Mouse (Mus musculus) adrenal gland, adult 8-10 months (tissue): ENCODE results near the gene Lrrc74a. TPM values are rescaled to one million over a fixed set of nuclear protein-coding genes. Genes with fewer than 3 reads are reported as not detected.

Experiments
- DNase-seq: peaks from one replicate; pipeline ENCODE4 v3.0.0; 2022
- total RNA-seq, 4 experiments: library from RNA; stranded (reverse); gene quantifications; 2 replicates each; pipeline ENCODE4 v1.2.4; 2022

The Lrrc74a gene
- not detected for total RNA-seq

DNA sequence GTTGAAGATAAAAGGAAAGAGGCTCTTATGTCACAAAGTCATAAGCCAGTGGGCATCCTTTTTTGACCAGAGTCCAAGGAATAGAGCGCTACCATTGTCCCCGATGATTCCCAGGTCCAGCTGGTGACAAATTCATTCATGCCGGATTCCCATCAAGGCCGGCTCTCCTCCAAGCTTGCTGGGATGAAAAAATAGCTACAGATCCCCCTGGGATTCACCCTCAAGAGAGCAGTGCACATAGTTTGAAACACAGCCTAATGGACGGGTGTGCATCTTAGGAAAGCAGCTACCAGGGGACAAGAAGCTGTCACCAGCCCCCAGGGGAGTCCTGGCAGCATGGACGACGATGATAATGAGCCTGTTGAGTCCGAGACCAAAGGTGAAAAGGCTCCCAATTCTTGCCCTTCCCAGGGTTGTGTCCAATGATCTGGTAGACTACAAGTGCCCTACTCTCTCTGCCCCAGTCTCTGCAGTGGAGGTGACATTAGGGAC is at the start of gene Lrrc74a:
Lrrc74a (plus strand) TSS at position 51 of the 492 bp plus-strand sequence.
- no peak for DNase-seq

DNA sequence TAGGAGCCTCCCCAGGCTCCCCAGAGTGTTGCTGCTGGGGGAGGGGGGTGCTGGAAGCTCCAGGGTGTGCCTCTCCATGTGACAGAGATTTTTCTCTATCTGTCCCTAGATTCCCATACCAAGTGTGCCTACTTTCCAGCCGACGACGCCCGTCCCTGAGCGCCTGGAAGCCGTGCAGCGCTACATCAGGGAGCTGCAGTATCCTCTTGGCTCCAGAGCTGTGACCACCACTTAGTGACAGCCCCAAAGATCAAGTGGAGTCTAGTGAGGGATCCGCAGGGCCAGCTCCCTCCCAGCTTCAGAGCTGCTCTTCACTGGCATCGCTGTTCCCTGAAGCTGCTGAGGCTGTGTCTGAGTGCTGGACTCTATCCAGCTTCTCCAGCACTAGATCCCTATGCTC is 48.9 kb upstream of the Lrrc74a start:
- no peak for DNase-seq

DNA sequence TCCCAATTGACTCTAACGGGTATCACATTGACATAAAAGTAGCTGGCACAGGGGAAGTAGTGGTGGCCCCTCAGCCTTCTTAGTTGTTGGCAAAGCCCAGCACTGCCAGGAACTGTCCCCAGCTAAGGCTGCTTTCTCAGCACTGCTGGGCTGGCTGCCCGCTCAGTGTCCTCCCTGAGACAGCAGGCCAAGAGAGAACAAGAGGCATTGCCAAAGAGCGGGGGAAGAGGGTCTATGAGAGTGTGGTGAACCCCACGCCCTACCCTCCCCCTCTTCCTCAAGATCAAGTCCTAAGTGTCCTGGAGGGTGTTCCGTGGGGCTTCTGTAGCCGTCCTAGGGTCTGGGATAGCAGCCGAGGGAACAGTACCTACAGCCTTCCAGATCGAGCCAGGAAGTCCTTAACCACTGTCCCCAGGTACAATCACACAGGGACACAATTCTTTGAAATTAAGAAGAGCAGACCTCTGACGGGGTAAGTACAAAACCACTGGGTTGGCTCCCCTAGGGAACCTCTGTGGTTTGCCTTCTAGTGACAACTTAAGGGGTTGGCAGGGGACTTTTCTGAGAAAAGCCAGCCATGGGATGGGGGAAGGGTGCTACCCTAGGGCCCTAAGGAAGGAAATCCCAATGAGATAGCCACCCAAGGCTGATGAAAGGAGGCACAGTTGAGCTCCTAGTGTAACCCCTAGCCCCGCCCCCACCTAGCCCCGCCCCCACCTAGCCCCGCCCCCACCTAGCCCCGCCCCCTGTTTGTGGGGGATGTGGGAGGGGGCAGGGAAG is 47.4 kb upstream of the Lrrc74a start:
- no peak for DNase-seq

DNA sequence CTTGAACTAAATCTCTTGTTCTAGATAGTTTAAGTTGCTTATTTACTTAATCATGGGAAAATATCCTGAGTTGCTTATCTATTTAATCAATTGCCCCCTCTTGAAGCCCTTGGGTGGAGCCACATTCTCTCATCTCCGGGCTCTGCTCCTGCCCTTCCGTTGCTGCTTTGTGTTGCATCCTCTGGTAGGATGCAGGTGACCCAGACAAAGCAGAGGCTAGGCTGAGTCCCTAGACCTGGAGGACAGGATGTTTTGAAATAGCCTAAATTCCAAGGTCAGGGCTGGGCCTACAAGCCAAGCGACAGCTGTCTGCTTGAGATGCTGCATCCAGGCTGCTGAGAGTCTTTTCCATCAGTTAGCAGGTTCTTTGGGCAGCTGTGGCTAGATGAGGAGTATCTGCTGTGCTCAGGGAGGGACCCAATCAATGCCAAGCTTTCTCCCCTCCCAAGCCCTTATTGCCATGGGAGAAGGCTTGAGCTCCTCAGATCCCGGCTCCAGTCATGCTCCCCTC is 46.7 kb upstream of the Lrrc74a start:
- no peak for DNase-seq

DNA sequence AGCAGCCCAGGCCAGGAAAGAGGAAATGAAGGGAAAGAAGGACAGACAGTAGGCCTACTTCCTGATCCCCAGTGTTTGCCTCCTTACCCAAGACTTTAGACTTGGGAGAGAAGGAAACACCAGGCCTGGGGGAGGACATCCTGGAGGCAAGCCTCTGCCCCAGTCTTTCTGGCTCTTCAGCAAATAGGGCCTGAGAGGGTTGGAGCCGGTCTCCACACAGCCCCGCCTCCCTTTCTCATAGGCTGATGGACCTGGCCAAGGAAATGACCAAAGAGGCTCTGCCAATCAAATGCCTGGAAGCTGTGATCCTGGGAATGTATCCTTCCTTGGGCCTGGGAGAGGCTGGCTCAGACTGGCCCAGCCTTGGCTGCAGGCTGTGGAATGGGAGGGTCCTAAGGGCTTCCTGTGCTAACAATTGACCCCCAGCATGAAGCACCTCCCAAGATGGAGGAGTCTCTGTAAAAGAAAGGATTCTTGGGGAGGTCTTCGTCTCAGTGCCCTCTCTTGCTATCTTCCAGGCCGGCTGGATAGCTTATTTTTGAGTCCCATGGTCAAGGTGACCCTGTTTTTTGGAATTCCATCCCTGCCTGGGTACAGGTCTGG is 46.1 kb upstream of the Lrrc74a start:
- no peak for DNase-seq

DNA sequence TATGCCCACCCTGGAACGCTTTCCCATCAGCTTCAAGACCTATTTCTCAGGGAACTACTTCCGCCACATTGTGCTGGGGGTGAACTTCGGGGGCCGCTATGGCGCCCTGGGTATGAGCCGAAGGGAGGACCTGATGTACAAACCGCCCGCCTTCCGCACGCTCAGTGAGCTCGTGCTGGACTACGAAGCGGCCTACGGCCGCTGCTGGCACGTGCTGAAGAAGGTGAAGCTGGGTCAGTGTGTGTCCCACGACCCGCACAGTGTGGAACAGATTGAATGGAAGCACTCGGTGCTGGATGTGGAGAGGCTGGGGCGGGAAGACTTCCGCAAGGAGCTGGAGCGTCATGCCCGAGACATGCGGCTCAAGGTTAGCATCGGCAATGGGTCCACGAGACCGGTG is 45.3 kb upstream of the Lrrc74a start:
- DNase-seq: no peak

DNA sequence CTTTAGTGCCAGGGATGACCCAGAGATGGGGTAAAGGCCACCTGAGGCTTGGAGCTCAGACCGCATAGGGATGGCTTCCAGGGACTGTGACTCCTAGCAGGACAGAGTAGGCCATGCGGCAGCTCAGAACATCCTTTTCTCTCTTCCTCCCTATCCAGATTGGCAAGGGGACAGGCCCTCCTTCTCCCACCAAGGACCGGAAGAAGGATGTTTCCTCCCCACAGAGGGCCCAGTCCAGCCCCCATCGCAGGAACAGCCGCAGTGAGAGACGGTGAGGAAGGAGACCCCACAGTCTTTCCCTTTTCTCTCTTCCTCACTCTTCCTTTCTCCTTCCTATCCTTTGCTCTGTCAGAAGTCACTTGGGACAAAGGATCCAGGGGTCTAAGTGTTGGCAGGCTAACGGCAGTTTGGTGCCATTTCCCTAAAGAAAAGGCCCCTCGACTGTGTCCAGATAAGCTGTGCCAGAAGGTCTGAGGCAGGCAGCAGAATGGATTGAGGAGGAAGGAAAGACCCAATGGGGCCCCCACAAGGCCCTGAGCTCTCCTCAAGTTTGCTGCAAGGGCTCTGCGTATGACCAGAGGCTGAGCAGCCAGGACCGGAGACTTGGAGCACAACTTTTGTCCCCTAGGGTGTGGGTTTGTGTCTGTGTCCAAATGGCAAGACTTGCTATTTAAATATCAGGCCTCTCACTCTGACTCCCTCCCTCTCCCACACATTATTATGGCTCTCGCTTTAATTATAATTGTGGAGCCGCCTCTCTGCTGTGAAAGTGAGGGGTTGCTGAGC is 43.3 kb upstream of the Lrrc74a start:
- no peak for DNase-seq

DNA sequence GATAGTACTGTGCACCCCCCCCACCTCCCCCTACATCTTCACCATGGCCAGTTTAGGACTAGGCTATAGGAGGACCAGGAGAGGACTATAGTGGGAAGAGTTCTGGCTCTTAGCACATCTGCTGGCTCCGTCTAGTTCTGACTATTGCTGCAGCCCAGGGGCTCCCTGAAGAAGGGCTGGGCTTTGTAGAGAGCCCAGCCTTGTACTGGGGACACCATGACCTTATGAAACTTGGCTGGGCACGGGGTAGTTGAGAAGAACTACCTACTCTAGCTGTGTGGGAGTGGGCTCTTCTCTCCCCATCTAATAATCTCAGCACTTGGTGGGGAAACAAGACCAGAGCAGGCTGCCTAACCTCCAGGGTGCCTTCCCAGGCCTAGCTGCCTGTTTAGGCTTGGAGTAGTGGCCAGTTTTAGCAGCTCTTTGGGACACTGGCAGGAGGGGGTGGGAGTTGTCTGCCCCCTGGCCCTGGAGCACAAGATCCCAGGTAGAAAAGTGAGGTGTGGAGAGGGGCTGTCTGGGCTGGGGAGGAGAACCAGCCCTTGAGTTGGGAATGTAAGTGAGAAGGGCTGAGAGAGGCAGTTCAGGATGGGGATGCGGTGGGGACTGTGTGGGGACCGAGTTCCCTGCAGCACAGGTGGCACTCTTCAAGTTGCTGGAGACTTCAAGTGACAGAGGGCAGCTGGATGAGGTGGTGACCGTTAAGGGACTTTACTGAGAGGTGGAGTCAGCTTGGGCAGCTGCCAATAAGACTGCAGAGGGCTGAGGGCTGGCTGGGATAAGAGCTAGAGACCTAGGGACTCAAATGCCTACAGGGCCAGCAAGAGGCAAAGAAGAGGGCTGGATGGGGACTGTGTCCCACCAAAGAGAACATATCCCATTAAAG is 41.5 kb upstream of the Lrrc74a start:
- no peak for DNase-seq

DNA sequence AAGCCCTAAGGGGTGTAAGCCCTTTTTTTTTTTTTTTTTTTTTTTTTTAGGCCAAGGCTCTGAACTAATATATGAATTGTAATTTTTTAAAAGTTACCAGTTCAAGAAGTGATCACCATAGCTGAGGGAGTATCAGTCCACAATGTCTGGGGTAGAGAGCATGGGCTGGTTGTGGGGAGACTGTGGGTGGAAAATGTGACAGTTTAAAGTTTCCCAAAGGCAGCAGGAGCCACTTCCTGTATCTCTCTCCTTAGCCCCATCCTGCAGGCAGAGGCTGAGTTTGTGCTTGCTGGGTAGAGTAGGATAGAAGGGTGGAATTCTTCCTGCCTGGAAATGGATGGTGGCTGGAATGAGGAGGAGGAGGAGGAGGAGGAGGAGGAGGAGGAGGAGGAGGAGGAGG is 40.8 kb upstream of the Lrrc74a start:
- no peak for DNase-seq

DNA sequence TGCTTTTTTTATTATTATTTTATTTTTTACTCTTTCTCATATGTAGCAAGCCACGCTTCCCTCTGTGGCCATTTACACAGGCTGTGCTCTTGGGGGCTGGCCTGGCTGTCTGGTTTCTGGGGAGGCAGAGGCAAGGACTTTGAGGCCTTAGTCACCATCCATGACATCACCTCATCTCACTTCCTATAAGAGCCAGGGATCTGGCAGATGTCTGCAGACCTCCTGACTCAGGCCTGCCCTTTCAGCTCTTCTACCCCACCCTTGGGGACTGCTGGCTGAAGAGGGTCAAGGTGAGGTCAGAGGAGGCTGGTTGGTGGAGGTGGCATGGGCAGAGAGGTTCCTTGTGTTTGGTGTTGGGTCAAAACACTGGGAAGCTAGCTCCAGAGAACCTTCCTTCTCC is 39.7 kb upstream of the Lrrc74a start:
- no peak for DNase-seq

DNA sequence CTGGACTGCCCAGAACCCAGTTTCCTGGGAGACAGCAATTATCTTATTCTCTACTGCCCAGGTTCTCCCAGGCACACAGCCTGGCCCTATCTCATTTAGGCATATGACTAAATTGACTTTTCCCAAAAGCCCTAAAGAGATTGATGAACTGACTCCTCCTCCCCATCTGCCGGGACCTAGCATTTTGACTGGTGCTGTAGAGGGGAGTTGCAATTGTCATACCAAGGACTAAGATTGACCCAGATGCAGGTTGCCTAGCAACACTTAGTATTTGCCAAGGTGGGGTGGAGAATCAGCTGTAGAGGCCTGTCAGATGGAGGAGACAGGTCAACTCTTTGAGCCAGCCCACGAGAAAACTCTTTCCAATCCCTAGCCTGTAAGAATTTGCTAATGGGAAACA is 36.2 kb upstream of the Lrrc74a start:
- no peak for DNase-seq

DNA sequence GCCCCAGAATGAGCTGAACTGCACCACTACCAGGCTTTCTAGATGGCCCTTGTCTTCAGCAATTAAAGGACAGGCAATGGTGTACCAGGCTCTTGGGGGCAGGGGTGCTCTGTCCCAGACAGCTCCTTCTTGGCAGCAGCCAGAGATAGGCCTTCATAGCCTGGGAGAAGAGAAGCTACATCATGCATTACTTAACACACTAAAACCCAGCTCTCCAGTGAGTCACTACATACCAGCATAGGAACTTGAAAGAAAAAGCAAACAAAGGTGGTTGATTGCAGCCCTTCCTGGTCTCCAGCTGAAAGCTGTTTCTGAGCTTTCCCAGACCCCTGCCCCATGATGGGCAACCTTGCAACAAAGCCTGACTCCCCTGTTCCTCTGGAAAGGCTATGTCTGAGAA is 35.6 kb upstream of the Lrrc74a start:
- DNase-seq: no peak

DNA sequence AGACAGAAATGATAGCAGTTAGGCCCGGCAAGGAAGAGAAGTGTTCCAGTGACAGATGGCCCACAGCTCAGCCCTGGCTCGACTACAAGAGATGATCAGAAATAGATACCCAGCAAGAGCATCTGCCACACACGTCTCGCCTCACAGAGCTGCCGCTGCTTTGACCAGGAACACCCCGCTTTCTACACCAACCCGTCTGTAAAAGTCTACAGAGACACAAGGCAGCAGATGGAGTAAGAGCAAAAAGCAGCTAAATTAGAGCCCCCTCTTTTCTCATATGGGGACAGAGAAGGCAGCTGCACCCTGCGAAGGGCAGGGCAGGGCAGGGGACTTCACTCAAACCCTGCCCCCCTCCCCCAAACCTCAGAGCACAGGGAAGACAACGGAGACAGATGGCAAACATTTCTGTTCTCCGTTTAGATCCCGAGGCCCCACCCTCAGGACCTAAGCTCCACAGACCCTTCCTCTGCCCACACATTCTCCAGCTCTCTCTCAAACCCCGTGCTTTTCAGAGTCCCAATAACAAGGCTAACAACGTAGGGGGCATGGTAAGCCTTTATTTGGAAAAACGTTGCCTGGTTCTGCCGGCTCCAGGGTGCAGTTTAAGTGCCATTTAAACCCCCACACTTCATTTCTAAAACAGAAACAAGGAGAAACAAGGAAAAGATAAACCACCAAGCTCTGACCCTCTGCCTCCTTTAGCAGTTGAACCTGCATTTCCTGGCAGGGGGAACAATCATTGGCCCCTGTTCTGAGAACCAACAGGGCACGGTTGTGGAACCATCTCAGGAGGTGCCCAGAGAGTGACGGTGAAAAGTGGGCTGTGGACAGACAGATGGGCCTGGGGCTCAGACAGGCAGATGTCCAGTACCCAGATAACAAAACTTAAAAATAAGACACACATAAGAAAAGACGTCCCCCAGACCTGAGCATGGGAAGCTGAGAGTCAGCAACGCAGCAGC is 33.9 kb upstream of the Lrrc74a start:
- DNase-seq: no peak

DNA sequence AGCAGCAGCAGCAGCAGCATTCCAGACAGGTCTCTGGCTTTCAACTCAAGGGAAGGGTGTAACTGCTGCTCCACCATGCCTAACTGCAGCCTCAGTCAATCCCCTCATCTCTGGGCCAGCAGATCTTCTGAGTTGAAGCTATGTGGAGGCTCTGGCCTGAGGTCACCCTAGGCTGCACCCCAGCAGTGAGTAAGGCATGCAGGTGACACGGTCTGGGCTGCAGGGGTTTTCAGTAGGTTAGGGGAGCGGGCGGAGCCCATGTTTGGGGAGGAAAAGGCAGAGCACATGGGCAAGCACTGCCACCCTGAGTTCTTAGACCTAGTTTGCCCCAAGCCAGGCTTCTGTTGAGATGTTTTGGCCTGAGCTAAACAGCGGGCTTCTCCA is 33.2 kb upstream of the Lrrc74a start:
- no peak for DNase-seq

DNA sequence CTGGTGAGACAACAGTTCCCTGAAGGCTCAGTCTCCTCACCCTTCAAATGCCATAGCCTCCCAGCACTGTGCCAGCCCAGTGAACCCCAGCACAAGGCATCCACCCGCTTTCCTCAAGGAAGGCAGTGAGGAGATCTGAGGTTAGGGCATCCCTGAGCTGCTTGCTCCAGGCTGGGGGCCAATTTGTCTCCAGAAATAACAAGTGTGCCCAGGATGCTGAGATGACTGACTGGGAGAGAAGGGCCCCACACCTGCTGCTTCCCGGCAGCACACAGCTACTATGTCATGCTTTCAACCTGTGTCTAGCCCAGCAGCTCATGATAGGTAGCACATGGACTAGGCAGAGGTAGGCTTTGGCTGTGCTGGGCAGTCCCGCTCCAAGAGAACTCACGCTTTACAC is 32.7 kb upstream of the Lrrc74a start:
- DNase-seq: no peak

DNA sequence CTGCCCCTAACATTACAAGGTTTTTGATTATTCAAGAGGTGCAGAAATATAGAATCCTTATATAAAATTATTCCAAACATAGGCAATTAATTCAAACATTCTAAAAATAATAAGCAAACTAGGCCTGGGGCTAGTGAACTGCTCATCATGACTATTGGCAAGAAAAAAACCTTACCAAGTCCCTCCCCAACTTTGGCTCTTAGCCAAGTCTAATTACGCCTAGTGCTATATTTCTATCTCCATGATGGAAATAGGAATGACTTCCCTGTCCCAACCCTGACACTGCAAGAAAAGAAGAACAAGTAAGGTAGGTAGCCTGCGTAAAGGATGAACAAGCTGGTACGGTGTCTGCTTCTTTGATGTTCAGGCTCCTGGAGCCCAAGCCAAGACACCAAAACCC is 31.5 kb upstream of the Lrrc74a start:
- no peak for DNase-seq

DNA sequence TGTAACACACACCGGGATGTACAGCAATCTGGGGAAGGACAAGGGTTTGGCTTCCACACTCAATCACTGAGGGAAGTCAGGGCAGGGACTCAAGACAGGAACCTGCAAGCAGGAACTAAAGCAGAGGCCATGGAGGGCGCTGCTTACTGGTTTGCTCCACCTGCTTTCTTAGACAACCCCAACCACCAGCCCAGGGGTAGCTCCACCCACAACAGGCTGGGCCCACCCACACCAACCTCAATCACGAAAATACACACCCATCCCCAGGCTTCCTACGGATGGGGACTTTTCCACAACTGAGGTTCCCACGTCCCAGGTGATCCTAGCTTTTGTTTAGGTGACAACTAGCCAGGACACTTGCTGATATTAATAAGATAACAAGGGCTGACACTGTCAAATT is 28.3 kb upstream of the Lrrc74a start:
- no peak for DNase-seq

DNA sequence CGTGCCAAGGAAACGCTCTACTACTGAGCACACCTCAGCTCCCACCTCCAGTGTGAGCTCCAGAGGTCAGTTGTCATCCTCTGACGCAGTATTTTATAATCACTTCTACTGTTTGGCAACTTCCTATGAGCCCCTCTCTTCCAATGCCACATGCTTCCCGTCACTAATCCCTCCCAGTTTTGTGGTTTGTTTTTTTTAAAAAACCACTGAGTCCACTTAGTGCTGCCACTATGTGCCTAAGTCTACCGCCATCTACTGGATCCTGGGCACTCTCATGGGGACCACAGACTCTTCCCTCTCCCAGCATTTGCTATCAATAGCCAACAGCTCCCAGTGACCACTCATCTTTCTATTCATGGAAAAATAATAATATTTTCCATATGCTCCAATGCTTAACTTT is 20.1 kb upstream of the Lrrc74a start:
- DNase-seq: no peak

DNA sequence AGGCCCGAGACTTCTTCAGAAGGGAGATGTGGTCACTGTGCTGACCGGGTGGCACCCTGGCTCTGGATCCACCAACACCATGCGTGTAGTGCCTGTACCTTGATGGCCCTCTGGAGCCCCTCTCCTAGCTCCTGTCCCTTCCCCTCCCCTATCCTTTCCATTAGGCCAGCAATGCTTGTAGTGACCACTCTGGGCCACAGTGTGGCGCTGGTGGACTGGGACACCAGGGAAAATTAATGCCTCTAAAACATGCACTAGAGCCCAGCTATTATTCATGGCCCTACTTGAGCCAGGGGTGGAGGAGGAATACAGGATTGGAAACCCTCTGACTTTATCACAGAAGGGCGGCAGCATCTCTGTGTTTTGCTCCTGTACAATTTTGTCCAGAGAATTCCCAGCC is 18.8 kb upstream of the Lrrc74a start:
- DNase-seq: peak; percentile 31

DNA sequence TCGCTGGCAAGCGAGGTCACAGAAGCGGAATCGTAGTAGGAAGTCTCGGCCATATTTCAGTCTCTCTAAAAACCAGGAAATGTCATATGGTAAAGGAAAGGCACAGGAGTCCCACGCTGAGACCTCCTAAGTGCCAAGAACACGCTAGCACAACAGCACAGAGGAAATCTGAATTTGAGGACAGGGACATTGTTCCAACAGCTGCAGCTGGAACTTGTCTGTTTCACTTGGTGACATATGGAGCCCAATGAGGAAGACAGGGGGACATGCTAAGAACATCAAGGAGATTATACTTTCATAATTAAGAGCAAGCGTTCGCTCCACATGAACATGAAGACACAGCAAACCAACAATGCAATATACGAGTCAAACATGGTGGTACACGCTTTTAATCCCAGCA is 17.2 kb upstream of the Lrrc74a start:
- DNase-seq: no peak
